Mouse (Mus musculus) testis, postnatal 10 days (tissue): ENCODE data around the gene Rnasel.
A peak's percentile ranks its signal among the peaks of the same experiment; 100 is the strongest.

Source experiments
- DNase-seq: peaks from one replicate; pipeline ENCODE4 v3.0.0; 2021; ENCODE audit warnings: low spot score

The Rnasel gene

GRCm38 (mm10) chr1:153736096-153736495 is 13.1 kb upstream of the Rnasel start:
- DNase-seq: no peak

GRCm38 (mm10) chr1:153737101-153738085 is 11.8 kb upstream of the Rnasel start:
- DNase-seq: no peak

GRCm38 (mm10) chr1:153739437-153740015 is 9.7 kb upstream of the Rnasel start:
- DNase-seq: no peak

- peak; percentile 86 for DNase-seq
Observed at GRCm38 (mm10) chr1:153740145-153740544, 9.1 kb upstream of the Rnasel start, which contains the start of gene Rgs16. Rgs16 (plus strand) TSS chr1:153740349.

DNA sequence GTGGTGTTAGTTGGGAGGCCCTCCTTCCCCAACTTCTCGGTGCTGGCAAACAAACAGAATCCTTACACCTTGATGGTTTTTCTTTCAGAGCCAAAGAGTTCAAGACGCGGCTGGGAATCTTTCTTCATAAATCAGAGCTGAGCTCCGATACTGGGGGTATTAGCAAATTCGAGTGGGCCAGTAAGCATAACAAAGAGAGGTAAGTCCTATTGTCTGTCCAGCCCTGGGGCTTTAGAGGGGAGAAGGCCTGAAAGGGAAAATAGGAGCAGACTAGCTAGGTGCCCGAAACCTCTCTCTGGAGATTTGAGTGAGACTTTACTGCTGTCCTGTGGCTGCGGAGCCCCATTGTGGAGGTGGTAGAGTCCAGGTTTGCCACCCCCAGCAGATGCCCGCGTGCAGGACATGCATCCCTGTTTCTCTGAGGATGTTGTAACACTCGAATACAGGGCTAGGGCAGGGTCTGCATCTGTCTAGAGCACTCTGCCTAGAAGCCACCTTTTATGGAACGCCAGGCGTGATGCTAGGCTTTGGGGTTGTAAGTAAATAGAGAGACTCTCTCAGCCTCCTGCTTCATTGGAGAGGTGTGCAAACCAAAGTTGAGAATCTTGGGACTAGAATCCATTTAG is 8.3 kb upstream of the Rnasel start:
- DNase-seq: no peak

DNA sequence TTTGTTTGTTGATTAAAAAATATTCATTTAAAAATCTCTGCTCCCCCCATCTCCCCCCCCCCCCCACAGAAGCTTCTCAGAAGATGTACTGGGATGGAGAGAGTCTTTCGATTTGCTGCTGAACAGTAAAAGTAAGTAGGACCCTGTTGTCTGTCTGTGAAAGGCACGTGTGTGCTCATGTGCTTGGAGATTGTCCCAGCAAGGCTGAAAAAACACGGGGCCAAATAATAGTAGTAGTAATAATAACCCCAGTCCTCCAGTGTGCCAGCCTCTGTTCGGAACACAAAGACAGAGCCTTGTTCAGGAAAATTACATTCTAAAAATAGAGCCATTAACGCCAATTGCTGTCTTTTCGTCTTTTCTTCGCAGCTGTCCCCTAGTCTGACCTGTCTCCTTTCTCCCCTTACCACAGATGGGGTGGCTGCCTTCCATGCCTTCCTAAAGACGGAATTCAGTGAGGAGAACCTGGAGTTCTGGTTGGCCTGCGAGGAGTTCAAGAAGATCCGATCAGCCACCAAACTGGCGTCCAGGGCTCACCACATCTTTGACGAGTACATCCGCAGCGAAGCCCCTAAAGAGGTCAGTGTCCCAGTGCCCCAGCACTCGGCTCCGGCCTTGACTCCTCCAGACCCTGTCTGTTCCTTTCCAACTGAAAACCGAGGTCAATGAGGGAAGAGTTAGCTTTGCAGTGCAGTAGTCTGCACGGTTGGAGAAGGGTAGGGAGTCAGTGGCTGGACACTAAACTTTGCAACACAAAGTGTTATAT is 7.5 kb upstream of the Rnasel start:
- DNase-seq: peak; percentile 49

GRCm38 (mm10) chr1:153742374-153743155 is 6.7 kb upstream of the Rnasel start:
- DNase-seq: peak; percentile 94

GRCm38 (mm10) chr1:153746119-153746670 is 3.0 kb upstream of the Rnasel start:
- no peak for DNase-seq

DNA sequence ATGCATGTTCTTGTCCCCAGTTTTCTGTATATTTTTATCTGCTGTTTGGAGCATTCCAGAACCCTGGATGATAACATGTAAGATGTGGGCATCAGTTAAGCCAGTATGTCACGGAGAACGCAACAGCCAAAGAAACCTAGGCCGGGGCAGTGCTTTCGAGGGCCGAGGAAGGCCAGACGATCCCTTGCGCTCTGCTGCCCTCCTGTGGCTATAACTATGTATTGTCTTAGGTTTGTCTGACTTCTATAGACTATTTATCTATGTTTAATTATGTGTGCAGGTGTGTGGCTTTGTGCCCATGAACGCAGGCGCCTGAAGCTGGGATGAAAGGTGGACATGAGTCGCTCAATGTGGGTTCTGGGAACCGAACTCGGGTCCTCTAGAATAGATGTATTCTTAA is 2.5 kb upstream of the Rnasel start:
- DNase-seq: peak; percentile 81

- DNase-seq: no peak
Observed at GRCm38 (mm10) chr1:153747861-153748530, 1.2 kb upstream of the Rnasel start.

- DNase-seq: peak; percentile 89
Observed at GRCm38 (mm10) chr1:153748549-153748948, 677 bp upstream of the Rnasel start.

DNA sequence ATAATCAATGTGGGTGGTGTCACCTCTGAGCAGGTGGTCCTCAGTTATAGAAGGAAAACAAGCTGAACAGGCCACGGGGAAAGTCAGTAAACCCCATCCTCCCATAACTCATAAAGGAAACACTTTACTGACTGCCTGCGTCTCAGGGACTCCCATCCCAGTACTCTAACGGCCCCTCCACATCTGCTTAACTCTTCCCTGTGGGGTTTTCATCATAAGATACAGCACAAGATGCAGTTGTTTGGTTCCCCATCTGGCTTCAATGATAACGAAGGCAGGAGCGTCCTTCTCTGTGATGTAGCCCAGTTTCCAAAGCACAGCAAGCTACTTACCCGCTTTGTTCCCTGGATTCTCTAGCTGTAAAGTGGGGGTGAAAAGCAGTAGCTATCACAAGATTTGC is 828 bp downstream of the Rnasel start:
- no peak for DNase-seq

DNA sequence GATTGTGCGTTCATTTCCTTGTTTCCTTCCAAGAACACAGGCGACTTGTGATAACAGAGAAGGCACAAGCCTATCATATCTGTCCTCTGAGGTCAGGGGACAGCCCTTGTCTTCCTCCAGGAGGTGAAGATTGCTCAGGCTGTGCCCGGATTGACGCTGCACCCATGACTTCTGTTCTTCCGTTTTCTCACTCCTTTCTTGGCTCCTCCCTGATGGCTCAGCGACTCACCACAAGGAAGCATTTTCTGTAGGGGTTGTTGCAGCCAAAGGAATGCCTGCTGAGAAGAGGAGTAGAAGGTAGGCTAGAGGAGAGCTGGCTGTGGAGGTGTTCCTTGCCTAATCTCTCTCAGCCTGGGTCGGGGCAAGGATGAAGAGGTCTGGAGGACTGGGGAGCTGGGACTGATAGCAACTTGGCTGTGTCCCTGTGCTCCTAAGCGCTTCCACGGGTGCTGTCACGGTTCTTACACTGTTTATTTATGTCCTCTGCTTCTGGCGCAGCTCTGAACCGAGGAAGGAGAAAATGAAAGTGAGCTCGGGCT is 2.6 kb downstream of the Rnasel start:
- DNase-seq: no peak

GRCm38 (mm10) chr1:153752521-153752920 is 3.3 kb downstream of the Rnasel start:
- no peak for DNase-seq

DNA sequence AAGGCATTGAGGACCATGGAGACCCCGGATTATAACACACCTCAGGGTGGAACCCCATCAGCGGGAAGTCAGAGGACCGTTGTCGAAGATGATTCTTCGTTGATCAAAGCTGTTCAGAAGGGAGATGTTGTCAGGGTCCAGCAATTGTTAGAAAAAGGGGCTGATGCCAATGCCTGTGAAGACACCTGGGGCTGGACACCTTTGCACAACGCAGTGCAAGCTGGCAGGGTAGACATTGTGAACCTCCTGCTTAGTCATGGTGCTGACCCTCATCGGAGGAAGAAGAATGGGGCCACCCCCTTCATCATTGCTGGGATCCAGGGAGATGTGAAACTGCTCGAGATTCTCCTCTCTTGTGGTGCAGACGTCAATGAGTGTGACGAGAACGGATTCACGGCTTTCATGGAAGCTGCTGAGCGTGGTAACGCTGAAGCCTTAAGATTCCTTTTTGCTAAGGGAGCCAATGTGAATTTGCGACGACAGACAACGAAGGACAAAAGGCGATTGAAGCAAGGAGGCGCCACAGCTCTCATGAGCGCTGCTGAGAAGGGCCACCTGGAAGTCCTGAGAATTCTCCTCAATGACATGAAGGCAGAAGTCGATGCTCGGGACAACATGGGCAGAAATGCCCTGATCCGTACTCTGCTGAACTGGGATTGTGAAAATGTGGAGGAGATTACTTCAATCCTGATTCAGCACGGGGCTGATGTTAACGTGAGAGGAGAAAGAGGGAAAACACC is 4.7 kb downstream of the Rnasel start:
- DNase-seq: no peak

DNA sequence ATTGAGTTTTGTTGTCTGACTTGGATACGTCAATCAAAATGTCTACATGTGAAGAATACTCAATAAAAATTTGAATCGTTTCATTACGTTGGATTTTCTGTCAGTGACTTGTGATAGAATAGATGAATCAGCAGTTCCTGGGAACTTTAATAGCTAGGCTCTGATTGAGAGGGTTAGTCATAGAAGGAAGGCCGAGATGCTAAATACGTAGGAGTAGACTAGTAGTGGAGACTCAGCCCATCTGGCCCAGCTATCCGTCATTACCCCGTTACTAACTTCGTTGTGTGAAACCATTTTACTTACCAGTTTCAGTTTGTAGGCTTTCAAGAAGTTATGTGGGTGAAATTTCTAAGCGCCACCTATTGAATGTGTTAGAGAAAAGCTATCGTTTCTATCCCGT is 14.9 kb downstream of the Rnasel start:
- DNase-seq: no peak

DNA sequence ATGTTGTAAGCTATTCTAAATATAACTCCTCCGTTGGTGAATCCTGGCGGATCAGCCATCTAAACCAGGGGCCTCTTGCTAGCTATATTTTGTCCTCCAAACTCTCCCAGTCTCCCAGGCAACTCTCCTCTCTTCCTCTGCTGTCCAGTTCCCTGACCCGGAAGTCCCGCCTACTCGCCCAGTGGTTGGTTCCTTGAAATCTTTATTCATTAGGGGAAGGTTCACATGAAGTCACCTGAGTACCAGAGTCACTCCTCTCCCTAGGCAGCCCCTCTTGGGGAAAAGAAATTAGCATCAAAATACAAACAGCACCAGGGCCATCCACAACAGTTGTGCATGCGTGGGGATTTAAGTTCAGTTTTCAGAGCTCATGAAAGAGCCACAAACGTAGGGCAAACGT is 17.1 kb downstream of the Rnasel start:
- DNase-seq: no peak

DNA sequence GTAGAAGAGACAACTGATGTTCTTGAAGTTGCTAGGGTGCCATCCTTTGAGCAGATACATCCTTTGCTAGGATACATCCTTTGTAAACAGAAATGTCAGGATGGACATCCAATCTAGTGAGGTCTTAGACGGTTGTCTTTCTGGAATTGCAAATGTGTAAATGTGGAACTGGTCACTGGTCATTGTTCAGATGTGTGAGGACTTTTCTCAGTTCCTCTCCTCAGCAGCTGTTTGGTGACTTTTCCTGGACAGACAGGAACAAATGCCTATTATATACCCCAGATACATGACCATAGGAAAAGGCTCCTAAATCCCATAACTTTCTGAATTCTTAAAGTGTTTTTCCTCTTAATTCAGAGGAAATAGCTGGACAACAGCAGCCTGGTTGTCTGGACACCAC is 18.1 kb downstream of the Rnasel start:
- DNase-seq: no peak

GRCm38 (mm10) chr1:153768465-153768864 is 19.2 kb downstream of the Rnasel start:
- no peak for DNase-seq
